Mouse (Mus musculus) adrenal gland, postnatal 4 days (tissue): ENCODE measurements around the gene Clec16a. TPM values are rescaled to one million over a fixed set of nuclear protein-coding genes. Genes with fewer than 3 reads are reported as not detected.

Experiments
- DNase-seq, 2 experiments: peaks; one replicate each; pipeline ENCODE4 v3.0.0; 2021 to 2022; ENCODE audit warnings: low spot score in 2 of 2, mixed read lengths in 2 of 2
- total RNA-seq, 2 experiments: library from RNA; stranded (reverse); gene quantifications; 2 replicates each; pipeline ENCODE4 v1.2.3; 2021

Clec16a gene
- total RNA-seq, 2 experiments from 2014 or later, result 28.2 to 30.7 TPM

- DNase-seq, result no peak
Observed at GRCm38 (mm10) chr16:10641146-10641545, 96.0 kb downstream of the Clec16a start.

- DNase-seq, result no peak
Observed at GRCm38 (mm10) chr16:10642857-10643633, 97.9 kb downstream of the Clec16a start.

GRCm38 (mm10) chr16:10644238-10644637 is 99.1 kb downstream of the Clec16a start:
- no peak for DNase-seq

DNA sequence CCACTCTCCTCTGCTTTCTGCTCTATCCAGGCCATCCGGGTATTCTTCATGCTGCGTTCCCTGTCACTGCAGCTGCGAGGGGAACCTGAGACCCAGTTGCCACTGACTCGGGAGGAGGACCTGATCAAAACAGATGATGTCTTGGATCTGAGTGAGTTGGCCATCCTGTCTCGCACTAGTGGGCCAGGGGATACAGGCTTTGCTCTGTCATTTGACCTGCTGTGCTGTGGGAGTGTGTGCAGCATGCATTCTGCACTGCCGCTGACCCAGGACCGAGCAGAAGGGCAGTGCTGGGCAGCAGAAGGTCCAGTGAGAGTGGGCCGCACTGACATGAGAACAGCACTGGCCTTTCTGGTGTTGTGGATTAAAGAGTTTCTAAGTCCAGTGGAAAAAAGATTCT is 99.6 kb downstream of the Clec16a start:
- DNase-seq, result no peak

DNA sequence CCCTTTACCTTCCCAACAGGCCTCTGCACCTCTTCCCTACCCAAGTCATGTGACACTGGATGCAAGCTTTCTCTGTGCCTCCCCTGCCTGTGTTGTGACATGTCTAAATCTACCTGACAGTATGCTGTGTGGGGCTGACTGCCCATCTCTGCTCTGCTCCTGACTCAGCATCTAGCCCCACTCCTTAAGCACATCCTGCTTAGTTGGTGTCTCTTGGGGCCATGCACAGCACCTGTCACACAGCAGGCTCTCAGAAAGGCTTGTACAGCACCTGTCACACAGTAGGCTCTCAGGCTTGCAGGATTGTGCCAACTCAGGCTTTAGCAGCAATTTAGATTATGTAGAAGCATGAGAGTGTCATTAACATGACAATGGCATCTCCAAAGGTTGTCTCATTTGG is 106.7 kb downstream of the Clec16a start:
- no peak for DNase-seq

GRCm38 (mm10) chr16:10652935-10653334 is 107.8 kb downstream of the Clec16a start:
- no peak for DNase-seq

- no peak for DNase-seq
Observed at GRCm38 (mm10) chr16:10655236-10655635, 110.1 kb downstream of the Clec16a start.

DNA sequence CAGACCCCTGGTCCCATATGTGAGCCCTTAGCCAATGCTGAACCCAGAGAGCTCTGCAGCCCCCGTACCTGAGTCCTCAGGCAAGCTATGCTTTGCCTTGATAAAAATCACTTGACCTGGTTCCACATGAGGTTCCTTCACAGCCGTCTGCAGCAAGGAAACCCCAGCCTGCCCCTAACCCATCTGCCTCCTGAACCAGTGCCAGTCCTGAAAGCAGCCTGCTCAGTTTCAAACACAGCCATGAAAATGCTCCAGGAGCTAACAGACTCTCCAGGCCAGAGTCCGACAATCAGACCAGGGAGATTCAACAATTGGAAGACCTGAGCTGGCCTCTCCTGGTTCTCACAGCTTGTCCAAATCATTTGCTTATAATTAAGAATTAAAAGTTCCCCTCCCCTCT is 110.8 kb downstream of the Clec16a start:
- no peak for DNase-seq

DNA sequence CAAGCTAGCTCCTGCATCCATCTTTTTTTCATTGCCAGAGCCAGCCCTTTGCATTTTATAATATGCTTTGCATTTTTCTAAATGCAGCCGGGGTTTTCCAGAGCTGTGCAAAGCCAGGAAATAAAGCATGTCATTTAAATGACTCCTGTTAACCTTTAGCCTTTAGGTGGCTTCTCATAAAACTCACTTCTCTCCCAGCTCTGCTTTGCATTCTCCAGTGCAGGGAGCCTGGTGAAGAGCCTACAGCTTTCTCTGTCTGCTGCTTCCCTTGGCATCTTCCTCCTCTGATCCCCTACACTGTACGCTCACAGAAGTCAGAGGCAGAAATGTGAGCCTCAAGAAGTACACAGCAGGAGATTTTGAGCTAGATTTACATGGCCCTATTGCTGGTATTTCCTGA is 111.3 kb downstream of the Clec16a start:
- no peak for DNase-seq

DNA sequence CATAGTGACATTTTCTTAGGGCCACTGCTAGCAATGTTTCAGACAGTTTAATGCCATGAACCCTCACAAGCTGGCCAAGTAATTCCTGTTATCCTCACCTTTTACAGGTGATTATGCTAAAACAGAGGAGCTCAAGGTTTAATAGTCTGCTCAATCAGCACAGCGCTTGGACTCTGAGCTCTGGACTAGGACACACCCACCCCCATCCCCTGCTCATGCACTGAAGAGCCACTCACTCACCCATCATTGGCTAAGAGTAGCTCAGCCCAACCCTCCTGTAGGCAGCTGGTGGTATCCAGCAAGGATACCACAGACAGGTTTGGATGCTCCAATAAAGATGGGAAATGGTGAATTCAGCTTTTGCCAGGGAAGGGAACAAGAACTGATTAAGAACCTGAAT is 111.8 kb downstream of the Clec16a start:
- DNase-seq, result no peak

DNA sequence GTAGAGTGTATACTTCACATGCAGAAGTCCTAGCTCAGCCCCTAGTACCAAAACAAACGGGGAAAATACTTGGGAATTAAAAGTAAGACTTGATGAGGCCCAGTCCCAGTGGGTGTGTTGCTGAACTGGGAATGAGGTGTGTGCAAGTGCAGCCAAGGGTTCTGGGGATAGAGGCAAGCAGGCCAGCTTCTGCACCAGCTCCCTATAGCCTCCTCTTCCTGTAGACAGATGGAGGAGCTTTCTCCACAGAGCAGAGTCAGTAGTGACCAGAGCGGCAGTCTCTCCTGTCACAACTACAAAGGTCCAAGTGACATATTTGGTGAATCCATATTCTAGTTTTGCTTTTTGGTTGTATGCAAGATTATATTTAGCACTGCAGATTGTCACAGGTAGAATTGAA is 114.1 kb downstream of the Clec16a start:
- no peak for DNase-seq

DNA sequence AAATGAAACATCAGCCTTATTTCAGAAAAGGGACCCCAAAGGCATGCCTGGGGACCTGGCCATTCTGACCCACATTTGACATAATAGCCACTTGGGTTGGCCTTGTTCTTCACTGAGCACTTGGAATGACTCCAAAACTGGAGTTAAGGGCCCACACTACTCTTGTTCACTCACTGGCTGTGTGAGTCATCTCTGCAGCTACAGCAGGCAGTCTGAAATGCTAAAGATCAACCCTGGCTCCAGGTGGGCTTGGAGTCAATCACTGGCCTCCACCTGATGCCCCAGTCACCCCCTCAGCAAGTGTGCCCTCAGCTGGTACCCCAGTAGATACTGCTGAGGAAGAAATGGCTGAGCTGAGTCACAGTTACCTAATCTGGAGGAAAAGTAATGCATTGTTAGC is 115.4 kb downstream of the Clec16a start:
- DNase-seq, result no peak

DNA sequence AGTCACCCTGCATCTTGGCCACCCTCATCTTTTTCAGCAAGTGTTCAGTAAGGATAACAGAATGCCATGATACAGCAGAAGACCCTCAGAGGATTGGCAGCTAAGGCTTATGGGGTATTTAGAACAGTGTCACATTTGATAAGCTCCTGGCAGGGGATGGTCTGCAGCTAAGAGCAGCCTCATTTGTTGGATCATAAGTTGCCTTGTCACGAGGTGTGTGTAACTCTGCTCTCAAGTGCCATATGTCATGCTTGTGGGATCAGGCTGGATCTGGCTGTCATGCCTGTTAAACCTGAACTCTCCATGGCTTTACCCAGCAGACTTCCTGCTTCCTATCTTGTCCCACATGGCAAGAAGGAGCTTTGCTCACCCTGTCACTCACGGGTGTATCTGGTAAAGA is 116.2 kb downstream of the Clec16a start:
- DNase-seq, result no peak

- DNase-seq, result no peak
Observed at GRCm38 (mm10) chr16:10663890-10664731, 119.0 kb downstream of the Clec16a start.

DNA sequence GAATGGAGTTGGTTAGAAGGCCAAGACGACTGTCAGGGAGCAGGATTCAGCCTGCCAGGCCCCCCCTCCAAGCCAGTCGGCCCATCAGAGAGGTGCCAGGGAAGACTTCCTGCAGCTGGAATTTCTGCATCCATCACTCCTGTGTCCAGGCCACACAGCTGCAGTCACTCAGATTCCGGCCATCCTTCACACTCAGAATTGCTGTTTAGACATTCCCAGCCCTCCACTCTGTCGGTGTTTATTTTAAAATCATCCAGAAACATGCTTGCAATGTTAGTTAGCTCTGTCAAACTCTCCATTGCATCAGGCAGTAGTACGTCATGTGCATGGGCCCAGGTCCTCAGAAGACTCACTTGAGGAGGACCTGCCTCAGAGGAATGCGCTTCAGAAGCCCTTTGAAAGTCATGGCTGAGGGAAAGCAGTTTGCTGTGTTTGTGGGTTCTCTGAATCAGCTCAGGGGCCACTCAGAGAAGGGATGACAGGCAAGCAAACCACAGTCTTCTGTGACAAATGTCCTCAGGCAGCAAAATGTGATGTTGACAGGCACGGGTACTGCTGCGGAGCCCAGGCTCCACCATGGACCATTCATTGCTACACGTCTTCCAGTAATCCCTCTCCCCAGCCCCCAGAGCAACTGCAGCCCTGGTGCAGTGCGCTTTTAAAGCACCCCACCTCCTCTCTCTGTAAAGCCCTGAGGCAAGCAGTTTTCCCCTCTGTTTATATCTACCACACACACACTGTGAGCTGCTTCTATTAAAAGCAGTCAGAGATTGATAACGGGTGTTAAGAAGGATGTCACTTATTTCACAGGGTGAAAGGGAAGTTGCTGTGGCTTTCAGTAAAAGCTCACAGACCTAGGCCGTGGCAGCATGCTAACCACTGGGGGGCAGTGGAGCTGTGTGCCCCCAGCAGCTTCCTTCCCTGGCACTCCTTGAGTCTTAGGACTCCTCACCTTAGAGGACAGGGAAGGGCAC is 120.1 kb downstream of the Clec16a start:
- DNase-seq, result no peak

DNA sequence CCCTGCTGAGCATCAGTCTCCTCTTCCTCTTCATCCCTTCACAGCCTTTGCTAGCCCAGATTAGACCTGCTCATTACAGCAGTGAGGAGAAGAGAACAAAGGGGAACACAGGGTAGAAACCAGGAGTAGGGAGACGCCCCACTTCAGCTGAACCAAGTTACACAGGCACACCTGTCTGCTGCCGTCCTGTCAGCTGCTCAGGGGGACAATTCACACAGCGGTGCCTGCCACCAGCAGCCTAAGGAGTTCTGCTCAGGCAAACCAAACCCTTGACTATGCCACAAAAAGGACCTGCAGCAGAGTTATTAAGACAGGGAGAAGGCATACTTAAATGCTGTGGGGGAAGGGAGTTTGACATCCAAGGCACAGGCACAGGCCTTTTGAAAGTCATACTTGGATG is 121.6 kb downstream of the Clec16a start:
- DNase-seq, result no peak

GRCm38 (mm10) chr16:10668453-10668852 is 123.3 kb downstream of the Clec16a start:
- no peak for DNase-seq

- no peak for DNase-seq
Observed at GRCm38 (mm10) chr16:10668991-10669703, 124.0 kb downstream of the Clec16a start.

DNA sequence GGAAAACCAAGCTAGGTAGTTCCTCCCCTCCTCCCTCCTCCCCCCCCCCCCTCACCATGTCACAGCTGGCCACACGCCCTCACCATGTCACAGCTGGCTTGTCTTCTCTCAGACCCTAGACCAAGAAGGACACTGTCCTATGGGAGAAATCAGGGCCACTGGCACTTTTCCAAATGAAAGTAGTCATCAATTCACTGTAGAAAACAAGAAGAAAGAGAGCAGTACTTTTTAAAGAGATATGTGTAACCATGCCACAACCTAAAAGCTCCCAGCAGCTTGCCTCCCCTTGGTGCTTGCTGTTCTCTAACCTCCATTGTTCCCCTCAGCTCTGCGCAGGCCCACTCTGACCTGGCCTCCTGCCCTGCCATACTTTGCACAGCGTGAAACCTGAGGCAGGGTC is 124.8 kb downstream of the Clec16a start:
- no peak for DNase-seq

DNA sequence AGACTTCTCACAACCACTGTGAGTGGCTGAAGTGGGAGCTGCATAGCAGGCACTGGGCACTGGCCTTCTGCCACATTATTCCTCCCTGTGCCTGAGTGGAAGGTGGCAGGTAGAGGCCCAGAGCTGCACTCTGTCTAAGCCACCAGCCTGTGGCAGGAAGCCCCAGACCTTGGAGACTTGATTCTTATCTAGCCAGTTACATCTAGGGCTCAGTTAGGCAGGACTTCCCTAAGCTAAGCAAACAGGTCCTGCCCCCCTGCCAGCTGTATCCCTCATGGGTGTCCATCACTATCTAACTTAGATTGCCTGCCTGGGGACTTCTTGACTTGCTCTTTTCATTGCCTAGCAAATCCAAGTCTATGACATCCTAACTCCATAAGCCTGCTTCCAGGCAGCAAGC is 127.4 kb downstream of the Clec16a start:
- DNase-seq, result no peak

DNA sequence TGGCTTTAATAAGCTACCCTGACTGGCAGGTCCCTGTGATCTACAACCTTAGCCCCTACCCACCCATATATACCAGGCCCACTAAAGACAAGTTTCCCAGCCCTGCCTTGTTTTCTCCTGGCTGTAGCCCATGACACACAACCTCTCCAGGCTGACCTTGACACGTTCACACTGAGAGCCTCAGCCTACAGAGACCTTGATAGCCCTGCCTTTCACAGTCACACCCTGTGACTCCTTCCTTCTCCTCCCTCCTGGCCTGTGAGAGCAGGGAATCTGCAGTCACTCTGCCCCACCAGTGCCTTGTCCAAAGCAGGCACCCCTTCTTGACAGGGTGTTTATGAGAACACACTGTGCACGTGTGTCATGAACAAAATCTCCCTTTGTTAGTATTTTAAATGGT is 128.9 kb downstream of the Clec16a start:
- no peak for DNase-seq
